Mouse (Mus musculus) urinary bladder, postnatal 36 days (tissue): Measurements from ENCODE around the gene Hsd3b5.
"Not testable (repeated sequence)": the region's sequence is repeated elsewhere in the genome, so short reads cannot be mapped to it uniquely, and the experiment has no call there.

ENCODE experiments used
- DNase-seq, 2 experiments: peaks; one replicate each; pipeline ENCODE4 v3.0.0; 2022; ENCODE audit warnings: low spot score in 2 of 2, mixed read lengths in 1 of 2

Gene Hsd3b5

DNA sequence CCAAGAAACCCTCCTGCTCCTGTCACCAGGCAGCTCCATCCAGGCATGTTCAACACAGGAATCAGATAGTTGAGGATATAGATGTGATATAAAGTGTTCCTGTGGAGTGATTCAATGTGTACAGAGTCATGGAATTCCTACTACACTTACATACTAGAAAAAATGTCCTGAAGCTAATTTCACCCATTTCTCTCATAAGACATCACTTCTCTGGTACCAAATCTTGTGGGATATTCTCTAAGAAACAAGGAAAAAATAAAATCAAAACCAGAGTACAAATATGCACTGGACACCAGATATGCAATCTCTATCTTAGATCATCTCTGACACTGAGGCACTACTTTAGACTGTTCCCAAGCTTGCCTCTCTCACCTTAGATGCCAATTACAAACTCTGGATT lies at the start of gene Hsd3b5:
Gene Hsd3b5, minus strand, starts transcription at position 101 of the 400 bp plus-strand sequence.
- DNase-seq: no peak

DNA sequence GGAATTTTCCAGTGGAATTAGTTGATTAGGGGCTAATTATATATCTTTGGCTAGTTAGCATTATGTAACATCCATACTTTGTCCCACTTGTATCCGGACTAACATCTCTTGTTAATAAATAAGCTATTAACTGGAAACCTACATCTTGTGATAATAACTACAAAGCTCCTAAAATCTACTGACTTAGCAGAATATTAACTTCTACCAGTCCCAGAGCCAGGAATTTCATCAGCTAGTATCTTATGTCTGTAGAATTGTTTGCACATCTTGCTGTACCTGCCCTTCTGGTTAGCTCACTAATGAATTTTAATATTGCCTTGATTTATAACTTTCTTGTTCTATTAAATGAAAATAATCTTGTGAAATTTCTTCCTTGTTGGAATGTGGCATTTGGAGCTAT lies 5.1 kb upstream of the Hsd3b5 start:
- no peak for DNase-seq

DNA sequence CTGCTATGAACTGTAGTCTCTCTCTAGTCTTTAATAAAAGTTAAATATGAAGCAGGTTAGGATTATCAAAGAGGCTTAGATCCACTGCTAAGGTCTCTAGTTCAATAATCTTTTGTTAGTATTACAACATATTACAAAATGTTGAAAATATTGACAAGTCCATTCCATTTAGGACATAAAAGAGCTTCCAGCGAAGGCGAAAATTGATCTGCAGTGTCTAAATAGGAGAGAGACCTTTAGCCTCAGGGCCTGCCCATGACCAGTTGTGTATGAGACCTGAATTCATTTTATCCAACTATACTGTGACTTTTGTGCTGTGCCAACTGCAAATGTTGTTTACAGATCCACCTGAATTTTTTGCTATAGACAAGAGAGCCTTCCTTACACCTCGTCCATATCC lies 419 bp downstream of the Hsd3b5 start:
- no peak for DNase-seq

DNA sequence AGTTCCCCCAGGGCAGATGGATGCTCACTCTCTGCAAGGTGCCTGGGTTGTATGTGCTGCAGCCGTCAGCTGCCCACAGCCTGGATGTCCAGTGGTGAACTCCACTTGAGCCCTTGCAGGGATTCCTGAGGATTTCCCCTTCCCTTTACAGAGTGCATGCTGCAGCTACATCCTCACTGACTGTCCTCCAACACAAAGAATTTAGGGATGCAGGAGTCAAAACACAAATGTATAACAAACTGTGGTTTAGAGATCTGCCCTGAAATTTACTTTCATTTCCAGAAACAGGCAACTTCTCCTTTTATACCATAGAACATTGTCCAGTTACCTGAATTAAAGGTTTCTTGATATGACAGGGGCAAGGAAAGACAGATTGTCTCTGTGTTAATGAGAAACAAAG lies 13.3 kb downstream of the Hsd3b5 start:
- not testable (repeated sequence) for DNase-seq

DNA sequence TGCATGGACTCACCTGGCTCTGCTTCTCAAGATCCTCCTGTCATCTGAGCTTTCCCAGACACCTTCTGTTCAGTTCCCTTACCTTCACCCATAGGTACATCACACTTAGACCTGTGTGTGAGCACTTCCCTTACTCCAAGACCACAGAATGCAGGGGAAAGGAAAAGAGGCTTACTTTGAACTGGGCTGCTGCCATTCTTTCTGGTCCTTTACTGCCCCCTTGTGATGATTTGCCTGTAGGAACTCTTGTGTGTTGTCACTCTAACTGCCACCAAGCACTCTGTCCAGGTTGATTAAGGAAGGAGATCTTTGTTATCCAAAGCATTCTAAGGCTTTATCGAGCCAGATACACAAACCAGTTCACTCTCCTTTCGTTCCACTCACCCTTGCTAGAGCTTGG lies 13.8 kb downstream of the Hsd3b5 start:
- not testable (repeated sequence) for DNase-seq

DNA sequence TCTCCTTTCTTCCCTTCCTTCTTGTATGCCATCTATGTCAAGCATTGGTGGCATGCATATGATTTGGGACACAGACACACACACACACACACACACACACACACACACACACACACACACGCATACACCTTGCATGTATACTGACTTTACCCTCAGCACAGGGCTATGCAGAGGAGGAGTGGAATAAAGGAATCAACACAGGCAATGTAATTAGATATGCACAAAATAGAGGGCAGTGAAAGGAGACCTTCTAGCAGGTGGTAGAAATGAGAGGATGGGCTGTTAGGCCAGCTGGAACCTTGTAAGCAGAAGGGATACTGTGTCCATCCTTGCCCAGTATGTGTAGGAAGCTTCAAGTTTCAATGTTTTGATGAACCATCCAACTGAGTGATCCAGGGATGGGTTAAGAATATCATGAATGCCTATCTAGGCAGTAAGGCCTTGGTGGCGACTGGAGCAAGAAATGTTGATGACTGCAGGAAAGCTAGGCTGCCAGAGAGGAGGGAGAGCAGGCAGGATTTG lies 15.6 kb downstream of the Hsd3b5 start:
- DNase-seq: not testable (repeated sequence)

DNA sequence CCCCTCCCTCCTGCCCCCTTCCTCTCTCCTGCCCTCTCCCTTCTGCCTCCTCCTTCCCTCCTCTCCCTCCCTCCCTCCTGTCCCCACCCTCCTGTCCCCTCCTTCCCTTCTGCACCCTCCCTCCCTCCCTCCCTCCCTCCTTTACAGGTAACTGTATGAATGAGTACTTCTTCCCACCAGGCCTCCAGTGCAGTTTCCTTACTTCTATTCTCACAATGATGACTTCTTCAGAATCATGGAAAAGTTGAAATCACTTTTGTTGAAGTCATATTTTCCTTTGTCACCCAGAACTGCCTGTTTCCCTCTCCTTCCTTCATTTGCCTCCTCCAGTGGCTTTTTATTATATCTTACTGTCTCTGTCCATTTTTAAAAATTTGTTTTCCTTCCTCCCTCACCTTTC lies 16.1 kb downstream of the Hsd3b5 start:
- no peak for DNase-seq

DNA sequence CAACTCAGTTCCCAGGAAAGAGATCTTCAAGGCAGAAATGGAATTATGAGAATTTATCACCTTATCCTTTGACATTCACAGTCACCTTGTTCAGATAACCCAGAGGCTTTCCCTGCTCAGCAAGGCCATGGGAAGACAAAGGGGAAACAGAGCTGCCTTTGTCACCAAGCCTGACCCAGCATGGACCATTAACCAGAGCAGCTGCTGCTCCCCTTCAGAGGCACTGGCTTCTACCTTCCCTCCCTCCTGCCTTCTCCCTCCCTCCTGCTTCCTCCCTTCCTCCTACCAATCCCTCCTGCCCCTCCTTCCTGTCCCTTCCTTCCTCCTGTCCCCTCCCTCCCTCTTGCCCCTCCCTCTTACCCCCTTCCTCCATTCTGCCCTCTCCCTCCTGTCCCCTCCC lies 16.5 kb downstream of the Hsd3b5 start:
- DNase-seq: not testable (repeated sequence)

DNA sequence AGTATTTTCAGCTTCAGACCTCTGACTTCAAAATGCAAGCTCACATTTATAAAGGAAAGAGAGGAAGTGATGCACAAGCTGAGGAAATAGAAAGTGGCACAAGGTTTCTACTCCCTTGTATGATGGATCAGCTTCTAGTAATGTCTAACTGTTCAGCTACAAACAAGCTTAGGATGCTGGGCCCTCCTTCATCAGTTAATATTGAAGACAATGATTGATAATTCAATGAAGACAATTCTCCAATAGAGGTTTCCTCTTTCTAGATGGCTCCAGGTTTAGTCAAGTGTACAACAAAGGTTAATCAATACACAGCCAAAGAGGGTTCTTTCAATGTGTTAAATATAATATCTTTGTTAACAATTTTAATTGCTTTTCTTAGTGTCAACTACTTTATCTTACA lies 41.3 kb downstream of the Hsd3b5 start, which contains the start of gene Gm10681:
Gene Gm10681, minus strand, starts transcription at position 101 of the 400 bp plus-strand sequence.
- no peak for DNase-seq

DNA sequence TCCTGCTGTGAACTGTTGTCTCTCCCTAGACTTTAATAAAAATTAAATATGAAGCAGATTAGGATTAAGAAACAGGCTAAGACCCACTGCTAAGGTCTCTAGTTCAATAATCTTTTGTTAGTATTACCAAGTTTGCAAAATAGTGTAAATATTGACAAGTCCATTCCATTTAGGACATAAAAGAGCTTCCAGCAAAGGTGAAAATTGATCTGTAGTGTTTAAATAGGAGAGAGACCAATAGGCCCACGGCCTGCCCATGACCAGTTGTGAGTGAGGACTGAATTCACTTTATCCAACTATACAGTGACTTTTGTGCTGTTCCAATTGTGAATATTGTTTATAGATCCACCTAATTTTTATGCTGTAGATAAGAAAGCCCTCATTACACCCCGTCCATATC lies 42.3 kb downstream of the Hsd3b5 start:
- DNase-seq: no peak

DNA sequence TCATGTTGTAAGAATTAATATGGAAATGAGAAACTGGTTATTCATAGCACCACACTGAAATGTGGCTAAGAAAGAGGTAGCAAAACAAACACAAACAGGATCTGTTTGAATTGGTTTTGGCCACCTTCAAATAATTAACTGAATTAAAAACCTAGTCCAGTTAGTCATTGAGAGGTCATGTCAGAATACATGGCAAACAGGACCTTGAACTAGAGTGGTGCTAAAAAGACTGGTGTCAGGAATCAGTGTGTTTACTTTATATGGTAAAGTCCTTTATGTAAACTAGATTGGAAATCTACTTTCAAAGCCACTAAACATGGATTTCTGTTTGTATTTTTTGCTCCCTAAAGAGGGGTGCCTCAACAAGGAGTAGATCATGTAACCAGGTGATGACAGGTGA lies 47.4 kb downstream of the Hsd3b5 start:
- DNase-seq: not testable (repeated sequence)

DNA sequence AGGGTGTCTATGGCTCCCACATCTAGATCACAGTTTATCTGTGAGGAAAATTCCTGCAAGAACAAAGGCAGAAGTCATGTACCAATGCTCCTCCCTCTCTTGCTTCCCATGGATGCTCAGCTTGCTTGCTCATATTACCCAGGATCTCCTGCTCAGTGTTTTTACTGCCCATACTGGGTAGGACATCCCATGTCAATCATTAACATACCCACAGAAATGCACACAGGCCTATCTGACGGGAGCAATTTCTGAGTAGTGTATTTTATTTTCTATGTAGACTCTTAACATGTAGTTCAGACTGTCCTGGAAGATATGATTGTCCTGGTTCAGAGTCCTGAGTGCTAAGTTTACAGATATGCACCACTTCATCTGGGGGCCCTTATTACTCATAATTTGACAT lies 47.9 kb downstream of the Hsd3b5 start:
- not testable (repeated sequence) for DNase-seq

DNA sequence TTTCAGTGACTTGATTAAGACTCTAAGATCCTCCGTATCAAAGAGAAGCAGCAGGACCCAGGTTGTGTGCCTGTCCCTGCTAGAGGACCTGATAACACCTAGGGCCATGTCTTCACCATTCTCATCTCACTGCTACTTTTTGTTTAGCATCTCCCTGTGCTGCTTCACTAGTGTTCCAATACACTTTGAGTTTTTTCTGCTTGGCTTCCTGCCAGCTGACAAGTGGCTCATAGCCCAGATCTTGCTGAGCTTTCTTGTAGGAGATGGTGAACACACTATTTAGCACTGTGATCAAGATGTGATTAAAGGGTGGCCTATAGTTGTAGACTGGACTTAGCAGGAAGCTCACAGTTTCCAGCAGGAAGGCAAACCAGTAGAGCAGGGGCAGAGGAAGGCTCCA lies 49.0 kb downstream of the Hsd3b5 start:
- DNase-seq: not testable (repeated sequence)
